32 mouse cellular contexts compared by ENCODE assay signal in genomic region chr10:13274699-13275098, GRCm38 (mm10).
DNase-seq lines count a peak whose midpoint lies in the region; ATAC-seq and TF ChIP-seq lines count a peak whose summit lies in the region.
"Had no signal": no experiment of that assay in that cellular context is flagged by ENCODE, and none has a peak within 500 bp of the region (broad histone marks: within the 10 kb centered on the region; RNA-seq: fewer than 3 reads in every experiment).

No protein-coding gene starts in this region.

- no peak overlapping the region for H3K4me3 ChIP-seq in bone marrow, adult 2 months (replicated peaks; ENCODE audit: control insufficient read depth, low read depth, low read length)
- H3K4me3 ChIP-seq in heart, embryonic 13.5 days: no peak overlapping the region
- H3K4me3 ChIP-seq: embryonic facial prominence, embryonic 10.5 days; embryonic facial prominence, embryonic 15.5 days; forebrain, embryonic 12.5 days; hindbrain, embryonic 12.5 days; intestine, embryonic 15.5 days; liver, embryonic 15.5 days; lung, embryonic 15.5 days; myocyte; neural tube, embryonic 12.5 days; stomach, embryonic 15.5 days had no signal

- peak; percentile 36 for DNase-seq in heart, adult 8-10 months (ENCODE audit: low spot score)
- DNase-seq in heart, postnatal 10 days: peak; percentile 61 to 65
- DNase-seq in right cerebral cortex, postnatal 14 days: no peak
- no peak for DNase-seq in right cerebral cortex, postnatal 36 days (ENCODE audit: low spot score in 2 of 2)
- no peak for DNase-seq in T-cell, adult 2 months (ENCODE audit: low spot score)
- no peak for DNase-seq in spleen, postnatal 4 days (ENCODE audit: low spot score in 2 of 2)
- DNase-seq: adrenal gland, postnatal 25 days; cerebellum, adult 2 months; cerebellum, postnatal 25 days; forebrain, postnatal 0 days; gastrocnemius, postnatal 10 days; kidney, adult 2 months; kidney, postnatal 4 days; layer of hippocampus, postnatal 36 days; liver; thymus, postnatal 14 days had no signal

- no peaks in the 10 kb centered on the region for H3K9me3 ChIP-seq in heart, embryonic 13.5 days
- H3K9me3 ChIP-seq: embryonic facial prominence, embryonic 10.5 days; embryonic facial prominence, embryonic 15.5 days; forebrain, embryonic 12.5 days; hindbrain, embryonic 12.5 days; intestine, embryonic 15.5 days; liver, embryonic 15.5 days; lung, embryonic 15.5 days; neural tube, embryonic 12.5 days; stomach, embryonic 15.5 days had no signal

- 82% methylated on average over 4 of the region's 4 CpGs for WGBS in bone marrow, adult 2 months
- 18% methylated on average over 4 of the region's 4 CpGs for WGBS in heart, embryonic 13.5 days

- peak overlapping the region; percentile 9; the same call in 1 of the 2 replicates for H3K9ac ChIP-seq in heart, embryonic 13.5 days
- H3K9ac ChIP-seq: embryonic facial prominence, embryonic 15.5 days; forebrain, embryonic 12.5 days; forebrain, postnatal 0 days; hindbrain, embryonic 12.5 days; intestine, embryonic 15.5 days; liver, embryonic 15.5 days; lung, embryonic 15.5 days; neural tube, embryonic 12.5 days; stomach, embryonic 15.5 days had no signal

- H3K27ac ChIP-seq in bone marrow, adult 2 months (ENCODE audit: control insufficient read depth, insufficient read depth, low read depth, low read length, poor library complexity): peak overlapping the region; percentile 69; the same call in 1 of the 2 replicates
- peak overlapping the region; percentile 81 for H3K27ac ChIP-seq in heart, embryonic 13.5 days (replicated peaks)
- H3K27ac ChIP-seq: embryonic facial prominence, embryonic 10.5 days; embryonic facial prominence, embryonic 15.5 days; forebrain, embryonic 12.5 days; hindbrain, embryonic 12.5 days; hindbrain, postnatal 0 days; intestine, embryonic 15.5 days; kidney, postnatal 0 days; liver, embryonic 15.5 days; lung, embryonic 15.5 days; neural tube, embryonic 12.5 days; stomach, embryonic 15.5 days had no signal

- intact Hi-C loops in heart, postnatal 10 days (cut with DNase I): loop anchor here (5.0 kb wide), 2 partner anchors 153 to 182 kb away; no protein-coding TSS in a partner anchor

- H3K27me3 ChIP-seq in heart, embryonic 13.5 days (replicated peaks): no peaks in the 10 kb centered on the region
- H3K27me3 ChIP-seq: embryonic facial prominence, embryonic 15.5 days; forebrain, embryonic 12.5 days; hindbrain, embryonic 12.5 days; intestine, embryonic 15.5 days; liver, embryonic 15.5 days; lung, embryonic 15.5 days; neural tube, embryonic 12.5 days; stomach, embryonic 15.5 days had no signal

- H3K4me1 ChIP-seq in bone marrow, adult 2 months (ENCODE audit: control insufficient read depth, insufficient read depth, low read length): peaks cover 1% of the 10 kb centered on the region; the same call in 1 of the 2 replicates
- H3K4me1 ChIP-seq in heart, embryonic 13.5 days: peaks cover 61% of the 10 kb centered on the region
- H3K4me1 ChIP-seq: embryonic facial prominence, embryonic 10.5 days; embryonic facial prominence, embryonic 15.5 days; forebrain, embryonic 12.5 days; hindbrain, embryonic 12.5 days; intestine, embryonic 15.5 days; liver, embryonic 15.5 days; stomach, embryonic 15.5 days had no signal

- H3K36me3 ChIP-seq in heart, embryonic 13.5 days: peaks cover 39% of the 10 kb centered on the region
- H3K36me3 ChIP-seq: embryonic facial prominence, embryonic 15.5 days; forebrain, embryonic 12.5 days; hindbrain, embryonic 12.5 days; intestine, embryonic 15.5 days; liver, embryonic 15.5 days; lung, embryonic 15.5 days; neural tube, embryonic 12.5 days; stomach, embryonic 15.5 days had no signal

- ATAC-seq in heart, embryonic 13.5 days (ENCODE audit: extremely low read depth, insufficient number of reproducible peaks, low FRiP score, low TSS enrichment): no peak
- ATAC-seq: forebrain, postnatal 0 days; hindbrain, postnatal 0 days; intestine, embryonic 15.5 days; midbrain, embryonic 16.5 days had no signal

- no peak for TF ChIP-seq CTCF in bone marrow, adult 2 months (IDR thresholded peaks at IDR 0.05; ENCODE audit: control insufficient read depth, insufficient read depth, low read length)

- TF ChIP-seq POLR2A in bone marrow, adult 2 months (IDR thresholded peaks at IDR 0.05; ENCODE audit: borderline replicate concordance, control insufficient read depth, low read depth, low read length): no peak

- peak overlapping the region; percentile 35 for H3K4me2 ChIP-seq in heart, embryonic 13.5 days
- H3K4me2 ChIP-seq: embryonic facial prominence, embryonic 15.5 days; forebrain, embryonic 12.5 days; hindbrain, embryonic 12.5 days; intestine, embryonic 15.5 days; liver, embryonic 15.5 days; lung, embryonic 15.5 days; midbrain, embryonic 11.5 days; neural tube, embryonic 12.5 days; stomach, embryonic 15.5 days had no signal

Comparison
In these comparisons a context has a peak if more than half of its experiments do, and no peak if none do; other contexts are left out.
1. DNase-seq: peak in heart, adult 8-10 months (single experiment) and heart, postnatal 10 days (2 of 2); none in right cerebral cortex, postnatal 14 days (single experiment), right cerebral cortex, postnatal 36 days (0 of 2), T-cell, adult 2 months (single experiment) and spleen, postnatal 4 days (0 of 2).